Mouse (Mus musculus) spleen, adult 2 months (tissue): Measurements from ENCODE around the gene Ldb1. TPM values are rescaled to one million over a fixed set of nuclear protein-coding genes. Genes with fewer than 3 reads are reported as not detected.

Experiments
- DNase-seq, 2 experiments: peaks; one replicate each; pipeline versions ENCODE4 v3.0.0 to v3.0.0-alpha.2; 2012 to 2021; ENCODE audit warnings: low spot score in 2 of 2, low read depth in 1 of 2
- H3K27ac ChIP-seq: fragments of 200-500 bp; 2 replicates; pipeline ENCODE4 v1.5.1; 2012; ENCODE audit warnings: low read length, inconsistent platforms; ENCODE audit not compliant: insufficient read depth
- H3K27me3 ChIP-seq: fragments of 200-500 bp; 2 replicates; pipeline ENCODE4 v1.6.1; 2012; ENCODE audit warnings: mild to moderate bottlenecking, moderate library complexity, low read length, inconsistent platforms; ENCODE audit not compliant: control insufficient read depth, insufficient read depth
- H3K36me3 ChIP-seq: fragments of 200-500 bp; 2 replicates; pipeline ENCODE4 v1.6.1; 2012; ENCODE audit warnings: mild to moderate bottlenecking, low read length, inconsistent platforms; ENCODE audit not compliant: control insufficient read depth, insufficient read depth
- H3K4me1 ChIP-seq: fragments of 200-500 bp; 2 replicates; pipeline ENCODE4 v1.6.1; 2011; ENCODE audit warnings: inconsistent platforms; ENCODE audit not compliant: control insufficient read depth, insufficient read depth, insufficient read length
- H3K4me3 ChIP-seq: fragments of 200-500 bp; 2 replicates; pipeline ENCODE4 v1.5.1; 2011; ENCODE audit warnings: mild to moderate bottlenecking, inconsistent platforms; ENCODE audit not compliant: insufficient read depth, insufficient read length; ENCODE audit errors: extremely low read depth
- CTCF ChIP-seq: fragments of 200-500 bp; IDR thresholded peaks from 2 replicates; pipeline ENCODE4 v1.5.1; 2011; ENCODE audit warnings: mild to moderate bottlenecking, inconsistent platforms; ENCODE audit not compliant: insufficient read depth, insufficient read length, insufficient replicate concordance; ENCODE audit errors: extremely low read depth
- POLR2A ChIP-seq: fragments of 200-500 bp; IDR thresholded peaks from 2 replicates; pipeline ENCODE4 v1.6.1; 2011; ENCODE audit warnings: low read depth, low read length, inconsistent platforms
- WGBS: fragments of 180-500 bp; shearing (Covaris S2); methylation state at CpG from one replicate; pipeline ENCODE4 v1.1.7; 2018; 5-methylcytosine and 5-hydroxymethylcytosine counted together
- polyA plus RNA-seq: library from polyadenylated mRNA; depleted of rRNA; stranded (reverse); fragments of >200 nt; gene quantifications from 2 replicates; pipeline ENCODE4 v1.2.3, GENCODE M21; 2012

Gene Ldb1
- polyA plus RNA-seq, 1 experiment, result 224 TPM

- peak within 1 kb of the TSS; percentile 81 for H3K4me3 ChIP-seq
- WGBS, result 1% methylated on average over 34 of the region's 34 CpGs
- no peaks in the 10 kb centered on the region for H3K27me3 ChIP-seq
- H3K27ac ChIP-seq, result peak within 1 kb of the TSS; percentile 94
- no peak for DNase-seq
- H3K36me3 ChIP-seq, result no peaks in the 10 kb centered on the region
- no peak for TF ChIP-seq CTCF
- TF ChIP-seq POLR2A, result no peak
- H3K4me1 ChIP-seq, result peaks cover 34% of the 10 kb centered on the region; the same call in 1 of the 2 replicates
Observed at GRCm38 (mm10) chr19:46044271-46044992, 582 bp downstream of the Ldb1 start, which contains the start of gene Pprc1. Pprc1 (plus strand) TSS chr19:46044886.

GRCm38 (mm10) chr19:46043380-46043779 lies 1.6 kb downstream of the Ldb1 start:
- no peak for DNase-seq
- H3K4me1 ChIP-seq, result peaks cover 40% of the 10 kb centered on the region; the same call in 1 of the 2 replicates
- no peaks in the 10 kb centered on the region for H3K27me3 ChIP-seq
- peak overlapping the region; percentile 55; the same call in 1 of the 2 replicates for H3K27ac ChIP-seq
- TF ChIP-seq CTCF (no peak), POLR2A (no peak)
- WGBS, result 49% methylated on average over 7 of the region's 7 CpGs
- no peak overlapping the region for H3K4me3 ChIP-seq
- no peaks in the 10 kb centered on the region for H3K36me3 ChIP-seq

GRCm38 (mm10) chr19:46042476-46043011 lies 2.5 kb downstream of the Ldb1 start:
- WGBS, result 9% methylated on average over 6 of the region's 6 CpGs
- no peak for TF ChIP-seq CTCF
- no peak for TF ChIP-seq POLR2A
- Histone ChIP-seq H3K27me3 (no peaks in the 10 kb centered on the region), H3K27ac (peak overlapping the region; percentile 55), H3K4me1 (peaks cover 45% of the 10 kb centered on the region; the same call in 1 of the 2 replicates), H3K4me3 (peak overlapping the region; percentile 5; the same call in 1 of the 2 replicates), H3K36me3 (no peaks in the 10 kb centered on the region)
- no peak for DNase-seq

- DNase-seq, result peak in 1 of 2 experiments; percentile 41
- TF ChIP-seq CTCF (no peak), POLR2A (no peak)
- Histone ChIP-seq H3K27me3 (no peaks in the 10 kb centered on the region), H3K27ac (peak overlapping the region; percentile 61), H3K36me3 (no peaks in the 10 kb centered on the region), H3K4me3 (peak overlapping the region; percentile 5; the same call in 1 of the 2 replicates), H3K4me1 (peaks cover 49% of the 10 kb centered on the region; the same call in 1 of the 2 replicates)
- WGBS, result 3% methylated on average over 14 of the region's 14 CpGs
Observed at GRCm38 (mm10) chr19:46041933-46042475, 3.0 kb downstream of the Ldb1 start.

GRCm38 (mm10) chr19:46041299-46041932 lies 3.6 kb downstream of the Ldb1 start:
- H3K27ac ChIP-seq, result peak overlapping the region; percentile 61
- 15% methylated on average over 7 of the region's 7 CpGs for WGBS
- no peak overlapping the region; the same call in 1 of the 2 replicates for H3K4me3 ChIP-seq
- peaks cover 49% of the 10 kb centered on the region; the same call in 1 of the 2 replicates for H3K4me1 ChIP-seq
- H3K36me3 ChIP-seq, result no peaks in the 10 kb centered on the region
- TF ChIP-seq CTCF, result no peak
- no peak for TF ChIP-seq POLR2A
- peak in 1 of 2 experiments; percentile 30 for DNase-seq
- H3K27me3 ChIP-seq, result no peaks in the 10 kb centered on the region

- DNase-seq, result peak in 1 of 2 experiments; percentile 42
- peak overlapping the region; percentile 78; the same call in 1 of the 2 replicates for H3K4me3 ChIP-seq
- H3K36me3 ChIP-seq, result peaks cover 9% of the 10 kb centered on the region
- no peaks in the 10 kb centered on the region for H3K27me3 ChIP-seq
- TF ChIP-seq CTCF, result no peak
- H3K4me1 ChIP-seq, result peaks cover 45% of the 10 kb centered on the region; the same call in 1 of the 2 replicates
- WGBS, result 19% methylated on average over 14 of the region's 14 CpGs
- H3K27ac ChIP-seq, result peak overlapping the region; percentile 96
Observed at GRCm38 (mm10) chr19:46040149-46040902, 4.7 kb downstream of the Ldb1 start.
